Mouse (Mus musculus) left cerebral cortex, adult 11 months (tissue): ENCODE data around the gene Tesk1.
"Not testable (repeated sequence)": the region's sequence is repeated elsewhere in the genome, so short reads cannot be mapped to it uniquely, and the experiment has no call there.

ENCODE experiments used
- DNase-seq: peaks from one replicate; pipeline ENCODE4 v3.0.0; 2022; ENCODE audit warnings: low spot score

Tesk1 gene

GRCm38 (mm10) chr4:43454041-43454836 is 12.5 kb downstream of the Tesk1 start, which contains the start of gene Cd72:
Gene Cd72, minus strand, starts transcription at chr4:43454628.
- DNase-seq, result no peak

- DNase-seq, result no peak
Measured at GRCm38 (mm10) chr4:43456470-43456869, 14.7 kb downstream of the Tesk1 start.

- no peak for DNase-seq
Measured at GRCm38 (mm10) chr4:43457124-43457523, 15.4 kb downstream of the Tesk1 start.

GRCm38 (mm10) chr4:43463102-43463501 is 21.4 kb downstream of the Tesk1 start:
- DNase-seq, result no peak

- DNase-seq, result no peak
Measured at GRCm38 (mm10) chr4:43465935-43466334, 24.2 kb downstream of the Tesk1 start.

GRCm38 (mm10) chr4:43466872-43467271 is 25.1 kb downstream of the Tesk1 start:
- no peak for DNase-seq

GRCm38 (mm10) chr4:43470301-43470700 is 28.6 kb downstream of the Tesk1 start:
- DNase-seq, result no peak

- no peak for DNase-seq
Measured at GRCm38 (mm10) chr4:43473636-43474035, 31.9 kb downstream of the Tesk1 start.

- DNase-seq, result no peak
Measured at GRCm38 (mm10) chr4:43476604-43477003, 34.9 kb downstream of the Tesk1 start.

- DNase-seq, result peak; percentile 83
Measured at GRCm38 (mm10) chr4:43477857-43478533, 36.3 kb downstream of the Tesk1 start.

GRCm38 (mm10) chr4:43478534-43478858 is 36.8 kb downstream of the Tesk1 start:
- no peak for DNase-seq

- no peak for DNase-seq
Measured at GRCm38 (mm10) chr4:43478906-43479832, 37.4 kb downstream of the Tesk1 start.

GRCm38 (mm10) chr4:43480985-43481384 is 39.2 kb downstream of the Tesk1 start:
- no peak for DNase-seq

- no peak for DNase-seq
Measured at GRCm38 (mm10) chr4:43481894-43482456, 40.2 kb downstream of the Tesk1 start.

GRCm38 (mm10) chr4:43482591-43482990 is 40.9 kb downstream of the Tesk1 start:
- no peak for DNase-seq

GRCm38 (mm10) chr4:43483535-43484091 is 41.9 kb downstream of the Tesk1 start, which contains the start of gene Sit1:
Gene Sit1, minus strand, starts transcription at chr4:43483734.
- DNase-seq, result no peak

- DNase-seq, result not testable (repeated sequence)
Measured at GRCm38 (mm10) chr4:43485666-43486065, 43.9 kb downstream of the Tesk1 start.

GRCm38 (mm10) chr4:43489611-43490010 is 47.9 kb downstream of the Tesk1 start:
- DNase-seq, result no peak

GRCm38 (mm10) chr4:43490801-43491200 is 49.1 kb downstream of the Tesk1 start:
- DNase-seq, result no peak

- no peak for DNase-seq
Measured at GRCm38 (mm10) chr4:43492101-43492820, 50.5 kb downstream of the Tesk1 start.

- peak; percentile 93 for DNase-seq
Measured at GRCm38 (mm10) chr4:43492821-43493185, 51.1 kb downstream of the Tesk1 start, which contains the start of gene Ccdc107. Gene Ccdc107, plus strand, starts transcription at chr4:43492900.
